ENCODE assay signal across 8 mouse cellular contexts in genomic region chr6:4600658-4601296, GRCm38 (mm10). TPM values are rescaled to one million over a fixed set of nuclear protein-coding genes. Genes with fewer than 3 reads are reported as not detected.
DNase-seq lines count a peak whose midpoint lies in the region; ATAC-seq and TF ChIP-seq lines count a peak whose summit lies in the region.

Gene Casd1, plus strand, starts transcription at chr6:4600839.

- TF ChIP-seq CTCF in intestine, postnatal 0 days (IDR thresholded peaks at IDR 0.05; ENCODE audit: low read depth) = peak; percentile 35; the same call in 1 of the 2 replicates

- H3K36me3 ChIP-seq in intestine, postnatal 0 days (ENCODE audit: control insufficient read depth, insufficient read depth) = no peaks in the 10 kb centered on the region
- no peaks in the 10 kb centered on the region for H3K36me3 ChIP-seq in limb, embryonic 14.5 days (ENCODE audit: control insufficient read depth, insufficient read depth, low read length)
- H3K36me3 ChIP-seq in midbrain, embryonic 16.5 days (ENCODE audit: control insufficient read depth, insufficient read depth, low read length) = no peaks in the 10 kb centered on the region

- peak; percentile 76 for ATAC-seq in intestine, postnatal 0 days
- ATAC-seq in limb, embryonic 14.5 days (ENCODE audit: low FRiP score, low read depth) = peak; percentile 86
- peak; percentile 94 for ATAC-seq in midbrain, embryonic 16.5 days

- TF ChIP-seq POLR2A in limb, embryonic 14.5 days (IDR thresholded peaks at IDR 0.05; ENCODE audit: borderline replicate concordance, extremely low read depth, insufficient read depth, insufficient read length) = no peak

- H3K4me1 ChIP-seq in intestine, postnatal 0 days (replicated peaks; ENCODE audit: control insufficient read depth, insufficient read depth, low read length) = 0 out of 2 replicates have a peak, but pooled peaks cover 6% of the 10 kb centered on the region
- peaks cover 33% of the 10 kb centered on the region for H3K4me1 ChIP-seq in limb, embryonic 14.5 days (ENCODE audit: control insufficient read depth, insufficient read depth, low read length)
- H3K4me1 ChIP-seq in midbrain, embryonic 16.5 days (ENCODE audit: control insufficient read depth, insufficient read depth, low read length) = peaks cover 15% of the 10 kb centered on the region

- peak within 1 kb of the TSS; percentile 84 for H3K4me2 ChIP-seq in intestine, postnatal 0 days (replicated peaks; ENCODE audit: low read depth)
- peak within 1 kb of the TSS; percentile 97 for H3K4me2 ChIP-seq in limb, embryonic 14.5 days (replicated peaks; ENCODE audit: low read depth, low read length, severe bottlenecking)
- H3K4me2 ChIP-seq in midbrain, embryonic 16.5 days (ENCODE audit: low read length) = peak within 1 kb of the TSS; percentile 96

- DNase-seq in left cerebral cortex, adult 18-20 months (ENCODE audit: low spot score in 2 of 2) = peak; percentile 40 to 60
- DNase-seq in left cerebral cortex, adult 11 months (ENCODE audit: low spot score) = no peak
- peak; percentile 85 for DNase-seq in embryo, embryonic 9.5 days (ENCODE audit: extremely low spot score)
- DNase-seq in gonadal fat pad, adult 2 months (ENCODE audit: low read depth) = no peak
- DNase-seq in limb, embryonic 14.5 days (ENCODE audit: low spot score) = peak; percentile 71
- peak; percentile 27 to 50 for DNase-seq in spleen, postnatal 14 days (ENCODE audit: low spot score in 2 of 2)

- peak within 1 kb of the TSS; percentile 84 for H3K4me3 ChIP-seq in intestine, postnatal 0 days (ENCODE audit: low read depth, low read length)
- peak within 1 kb of the TSS; percentile 79 for H3K4me3 ChIP-seq in limb, embryonic 14.5 days (replicated peaks; ENCODE audit: low read length)
- peak within 1 kb of the TSS; percentile 83 for H3K4me3 ChIP-seq in midbrain, embryonic 16.5 days (ENCODE audit: low read depth, low read length)

- H3K9me3 ChIP-seq in intestine, postnatal 0 days (ENCODE audit: control insufficient read depth) = no peaks in the 10 kb centered on the region
- H3K9me3 ChIP-seq in limb, embryonic 14.5 days (ENCODE audit: control insufficient read depth, low read length) = no peaks in the 10 kb centered on the region
- no peaks in the 10 kb centered on the region for H3K9me3 ChIP-seq in midbrain, embryonic 16.5 days (replicated peaks; ENCODE audit: control insufficient read depth, low read length, poor library complexity, severe bottlenecking)

- no peaks in the 10 kb centered on the region for H3K27me3 ChIP-seq in intestine, postnatal 0 days (replicated peaks; ENCODE audit: control insufficient read depth, insufficient read depth, low read length)
- H3K27me3 ChIP-seq in limb, embryonic 14.5 days (ENCODE audit: control insufficient read depth, insufficient read depth, low read length) = no peaks in the 10 kb centered on the region
- no peaks in the 10 kb centered on the region for H3K27me3 ChIP-seq in midbrain, embryonic 16.5 days (ENCODE audit: control insufficient read depth, insufficient read depth, low read depth, low read length)

- H3K9ac ChIP-seq in intestine, postnatal 0 days (ENCODE audit: low read depth, low read length) = peak within 1 kb of the TSS; percentile 99
- peak within 1 kb of the TSS; percentile 99 for H3K9ac ChIP-seq in limb, embryonic 14.5 days (ENCODE audit: low read depth, low read length, severe bottlenecking)
- H3K9ac ChIP-seq in midbrain, embryonic 16.5 days (ENCODE audit: low read depth, low read length) = peak within 1 kb of the TSS; percentile 98

- 0% methylated on average over 51 of the region's 64 CpGs for WGBS in intestine, postnatal 0 days
- 1% methylated on average over 37 of the region's 64 CpGs for WGBS in limb, embryonic 14.5 days
- under 1% methylated on average over 51 of the region's 64 CpGs for WGBS in midbrain, embryonic 16.5 days

- H3K27ac ChIP-seq in intestine, postnatal 0 days (ENCODE audit: low read depth, low read length) = peak within 1 kb of the TSS; percentile 95
- H3K27ac ChIP-seq in limb, embryonic 14.5 days (replicated peaks; ENCODE audit: low read depth, low read length) = peak within 1 kb of the TSS; percentile 97
- H3K27ac ChIP-seq in midbrain, embryonic 16.5 days (ENCODE audit: low read length) = peak within 1 kb of the TSS; percentile 96

RNA-seq across cellular contexts. Expression of gene Casd1, which starts in this region (rescaled TPM):
- 10 to 100 TPM; 48.2 to 49.9 TPM for total RNA-seq in left cerebral cortex, adult 18-20 months (2021)
- polyA plus RNA-seq in gonadal fat pad, adult 2 months (2012; rRNA removed) = 15.0 and 18.9 TPM in 2 replicates
- 12.0 and 12.1 TPM in 2 replicates for polyA plus RNA-seq in intestine, postnatal 0 days (2015; fragmentation: Nextera tagmentation; extraction: Ambion mirVana)
- 44.2 and 52.3 TPM in 2 replicates for polyA plus RNA-seq in limb, embryonic 14.5 days (2012; rRNA removed)
- 36.3 and 42.8 TPM in 2 replicates for polyA plus RNA-seq in limb, embryonic 14.5 days (2014; fragmentation: Nextera tagmentation; extraction: Ambion mirVana)
- polyA plus RNA-seq in midbrain, embryonic 16.5 days (2015; fragmentation: Nextera tagmentation; extraction: Ambion mirVana) = 48.6 and 49.4 TPM in 2 replicates

Comparison
In these comparisons a context has a peak if more than half of its experiments do, and no peak if none do; other contexts are left out.
1. DNase-seq: peak in left cerebral cortex, adult 18-20 months (2 of 2), embryo, embryonic 9.5 days (single experiment), limb, embryonic 14.5 days (single experiment) and spleen, postnatal 14 days (2 of 2); none in left cerebral cortex, adult 11 months (single experiment) and gonadal fat pad, adult 2 months (single experiment).
2. Peak in every context shown above with its lines, with median percentiles within 50 percentile points of each other: ATAC-seq, H3K27ac ChIP-seq, H3K4me2 ChIP-seq, H3K4me3 ChIP-seq and H3K9ac ChIP-seq.